Mouse (Mus musculus): Measurements from ENCODE around the gene Adcy6. TPM values are rescaled to one million over a fixed set of nuclear protein-coding genes. Genes with fewer than 3 reads are reported as not detected.

Adcy6 gene
- polyA plus RNA-seq (2015; fragmentation: Nextera tagmentation; extraction: Ambion mirVana) = 10.6 and 13.1 TPM in 2 replicates

GRCm38 (mm10) chr15:98609331-98610130, at the start of gene Adcy6:
Gene Adcy6 (minus strand): TSS chr15:98610076.
- H3K27me3 ChIP-seq = no peaks in the 10 kb centered on the region
- H3K4me3 ChIP-seq = peak within 1 kb of the TSS; percentile 81
- H3K4me2 ChIP-seq = peak within 1 kb of the TSS; percentile 92
- ATAC-seq (ENCODE audit: low FRiP score, low read depth) = peak; percentile 82
- H3K9me3 ChIP-seq = no peaks in the 10 kb centered on the region
- H3K36me3 ChIP-seq = peaks cover under 1% of the 10 kb centered on the region; the same call in 1 of the 2 replicates
- H3K27ac ChIP-seq (replicated peaks) = peak within 1 kb of the TSS; percentile 87
- H3K4me1 ChIP-seq (replicated peaks) = peaks cover 32% of the 10 kb centered on the region
- WGBS = 2% methylated on average over 54 of the region's 75 CpGs
- peak within 1 kb of the TSS; percentile 91 for H3K9ac ChIP-seq

GRCm38 (mm10) chr15:98656982-98657751, 47.3 kb upstream of the Adcy6 start:
- Histone ChIP-seq H3K27me3 (no peaks in the 10 kb centered on the region), H3K27ac (replicated peaks) (no peak overlapping the region), H3K4me2 (no peak overlapping the region), H3K9ac (no peak overlapping the region), H3K9me3 (no peaks in the 10 kb centered on the region), H3K4me3 (no peak overlapping the region), H3K4me1 (replicated peaks) (peaks cover 15% of the 10 kb centered on the region; the same call in 1 of the 2 replicates), H3K36me3 (peaks cover 60% of the 10 kb centered on the region)
- ATAC-seq (ENCODE audit: low FRiP score, low read depth) = no peak
- WGBS = 85% methylated on average over 15 of the region's 15 CpGs

DNA sequence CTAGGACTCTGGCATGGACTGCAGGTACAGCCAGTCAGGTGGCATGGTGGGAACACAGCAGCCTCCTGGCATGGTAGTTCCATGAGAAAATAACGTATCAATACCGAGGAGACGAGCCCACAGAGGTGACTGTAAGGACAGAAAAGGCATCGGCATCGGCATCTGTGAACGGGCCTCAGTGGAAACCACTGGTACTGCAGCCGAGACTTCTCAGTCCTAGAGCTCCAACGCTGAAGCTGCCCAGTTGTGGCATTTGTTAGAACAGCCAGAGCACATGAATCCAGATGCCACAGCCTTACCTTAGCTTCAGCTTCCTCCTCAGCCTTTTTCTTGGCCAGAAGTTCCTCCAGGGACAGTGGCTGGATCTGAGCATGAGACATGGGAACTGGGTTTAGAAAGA, 42.3 kb upstream of the Adcy6 start:
- Histone ChIP-seq H3K4me1 (replicated peaks) (no peaks in the 10 kb centered on the region), H3K4me3 (no peak overlapping the region), H3K9ac (no peak overlapping the region), H3K27me3 (no peaks in the 10 kb centered on the region), H3K9me3 (no peaks in the 10 kb centered on the region), H3K27ac (replicated peaks) (no peak overlapping the region), H3K36me3 (peaks cover 94% of the 10 kb centered on the region), H3K4me2 (no peak overlapping the region)
- no peak for ATAC-seq (ENCODE audit: low FRiP score, low read depth)
- whole genome bisulfite sequencing = 94% methylated on average over 8 of the region's 8 CpGs

GRCm38 (mm10) chr15:98651431-98651830, 41.6 kb upstream of the Adcy6 start:
- no peak overlapping the region for H3K9ac ChIP-seq
- peaks cover 94% of the 10 kb centered on the region for H3K36me3 ChIP-seq
- no peaks in the 10 kb centered on the region for H3K9me3 ChIP-seq
- H3K27ac ChIP-seq (replicated peaks) = no peak overlapping the region
- H3K4me1 ChIP-seq (replicated peaks) = no peaks in the 10 kb centered on the region
- WGBS = 94% methylated on average over 15 of the region's 15 CpGs
- H3K27me3 ChIP-seq = no peaks in the 10 kb centered on the region
- no peak overlapping the region for H3K4me2 ChIP-seq
- ATAC-seq (ENCODE audit: low FRiP score, low read depth) = no peak
- H3K4me3 ChIP-seq = no peak overlapping the region

GRCm38 (mm10) chr15:98648071-98648470, 38.2 kb upstream of the Adcy6 start:
- Histone ChIP-seq H3K9ac (no peak overlapping the region), H3K36me3 (peaks cover 93% of the 10 kb centered on the region), H3K27me3 (no peaks in the 10 kb centered on the region), H3K4me3 (no peak overlapping the region), H3K9me3 (no peaks in the 10 kb centered on the region), H3K4me2 (no peak overlapping the region), H3K4me1 (replicated peaks) (no peaks in the 10 kb centered on the region), H3K27ac (replicated peaks) (no peak overlapping the region)
- ATAC-seq (ENCODE audit: low FRiP score, low read depth) = no peak
- 90% methylated on average over 3 of the region's 3 CpGs for WGBS

GRCm38 (mm10) chr15:98647308-98647707, 37.4 kb upstream of the Adcy6 start:
- Histone ChIP-seq H3K27ac (replicated peaks) (no peak overlapping the region), H3K36me3 (peaks cover 93% of the 10 kb centered on the region), H3K27me3 (no peaks in the 10 kb centered on the region), H3K9ac (no peak overlapping the region), H3K4me3 (no peak overlapping the region), H3K4me2 (no peak overlapping the region), H3K4me1 (replicated peaks) (no peaks in the 10 kb centered on the region), H3K9me3 (no peaks in the 10 kb centered on the region)
- WGBS = 82% methylated on average over 10 of the region's 10 CpGs
- no peak for ATAC-seq (ENCODE audit: low FRiP score, low read depth)

- Histone ChIP-seq H3K27ac (replicated peaks) (no peak overlapping the region), H3K36me3 (peaks cover 93% of the 10 kb centered on the region), H3K4me1 (replicated peaks) (no peaks in the 10 kb centered on the region), H3K4me2 (no peak overlapping the region), H3K9ac (no peak overlapping the region), H3K27me3 (no peaks in the 10 kb centered on the region), H3K4me3 (no peak overlapping the region), H3K9me3 (no peaks in the 10 kb centered on the region)
- WGBS = 85% methylated on average over 8 of the region's 8 CpGs
- ATAC-seq (ENCODE audit: low FRiP score, low read depth) = no peak
Measured at GRCm38 (mm10) chr15:98646737-98647136, 36.9 kb upstream of the Adcy6 start.

GRCm38 (mm10) chr15:98645057-98646026, 35.5 kb upstream of the Adcy6 start:
- ATAC-seq (ENCODE audit: low FRiP score, low read depth) = no peak
- Histone ChIP-seq H3K9me3 (no peaks in the 10 kb centered on the region), H3K27me3 (no peaks in the 10 kb centered on the region), H3K4me1 (replicated peaks) (no peaks in the 10 kb centered on the region), H3K4me3 (no peak overlapping the region), H3K4me2 (no peak overlapping the region), H3K9ac (no peak overlapping the region), H3K36me3 (peaks cover 93% of the 10 kb centered on the region), H3K27ac (replicated peaks) (no peak overlapping the region)
- WGBS = 85% methylated on average over 24 of the region's 24 CpGs

DNA sequence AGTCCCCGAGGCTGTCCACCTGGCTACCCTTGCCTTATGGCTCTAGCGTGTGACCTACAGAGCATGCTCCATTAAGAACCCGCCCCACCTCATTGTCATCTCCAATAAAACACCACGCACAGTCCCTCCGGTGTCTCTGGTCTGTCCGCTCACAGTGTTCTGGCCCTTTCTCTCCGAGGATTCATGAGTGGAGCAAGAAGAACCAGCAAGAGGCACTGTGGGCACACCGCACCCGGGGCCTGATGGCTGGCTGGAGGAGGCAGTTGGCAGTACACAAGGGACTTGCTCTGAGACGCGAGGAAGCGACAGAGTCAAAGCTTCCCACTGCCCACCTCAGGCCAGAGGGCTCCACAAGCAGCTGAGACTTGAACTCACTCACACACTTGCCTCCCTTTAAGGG, 34.5 kb upstream of the Adcy6 start:
- Histone ChIP-seq H3K27ac (replicated peaks) (no peak overlapping the region), H3K27me3 (no peaks in the 10 kb centered on the region), H3K4me1 (replicated peaks) (no peaks in the 10 kb centered on the region), H3K36me3 (peaks cover 91% of the 10 kb centered on the region), H3K4me2 (no peak overlapping the region), H3K9ac (no peak overlapping the region), H3K4me3 (no peak overlapping the region), H3K9me3 (no peaks in the 10 kb centered on the region)
- WGBS = 89% methylated on average over 12 of the region's 12 CpGs
- no peak for ATAC-seq (ENCODE audit: low FRiP score, low read depth)

DNA sequence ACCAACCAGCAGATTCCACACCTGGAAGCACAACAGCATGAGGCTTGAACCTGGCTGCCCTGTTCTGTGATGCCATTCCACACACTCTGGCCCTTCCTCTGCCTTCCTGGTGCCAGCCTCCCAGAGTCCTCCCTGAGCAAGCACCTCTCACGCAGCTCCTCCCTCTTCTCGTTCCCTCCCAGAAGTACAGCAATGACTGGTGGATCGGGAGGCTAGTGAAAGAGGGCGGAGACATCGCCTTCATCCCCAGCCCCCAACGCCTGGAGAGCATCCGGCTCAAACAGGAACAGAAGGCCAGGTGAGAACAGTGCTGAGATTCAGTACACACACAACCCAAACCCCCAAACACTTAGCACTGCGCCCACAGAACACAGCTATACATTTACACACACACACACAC, 30.3 kb upstream of the Adcy6 start:
- peaks cover 27% of the 10 kb centered on the region for H3K4me1 ChIP-seq (replicated peaks)
- no peaks in the 10 kb centered on the region for H3K27me3 ChIP-seq
- H3K4me2 ChIP-seq = no peak overlapping the region
- no peak overlapping the region for H3K27ac ChIP-seq (replicated peaks)
- H3K9ac ChIP-seq = no peak overlapping the region
- H3K4me3 ChIP-seq = no peak overlapping the region
- WGBS = 46% methylated on average over 8 of the region's 8 CpGs
- H3K9me3 ChIP-seq = no peaks in the 10 kb centered on the region
- ATAC-seq (ENCODE audit: low FRiP score, low read depth) = no peak
- H3K36me3 ChIP-seq = peaks cover 53% of the 10 kb centered on the region

DNA sequence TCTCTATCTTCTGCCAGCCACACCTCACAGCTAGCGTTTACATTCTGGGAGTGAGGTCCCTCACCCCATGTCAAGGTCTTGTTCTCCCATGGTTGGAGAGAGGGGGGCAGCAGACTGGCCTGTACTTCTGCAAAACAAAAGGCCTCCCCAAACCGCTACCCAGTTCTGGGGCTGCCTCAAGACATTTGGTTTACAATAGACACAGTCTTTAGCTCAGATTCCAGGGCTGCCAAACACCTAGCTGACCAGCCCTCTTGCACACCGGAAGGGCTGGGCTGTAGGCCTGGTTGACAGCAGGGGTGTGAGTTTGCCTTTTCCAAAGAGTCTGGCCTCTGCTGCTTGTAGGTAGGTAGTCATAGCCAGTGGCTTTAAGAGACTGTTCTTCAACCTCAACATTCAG, 27.3 kb upstream of the Adcy6 start:
- peak overlapping the region; percentile 81 for H3K4me3 ChIP-seq

More for the DNA sequence above, 27.3 kb upstream of the Adcy6 start:
- Histone ChIP-seq H3K4me1 (replicated peaks) (peaks cover 42% of the 10 kb centered on the region), H3K27ac (replicated peaks) (no peak overlapping the region), H3K9ac (peak overlapping the region; percentile 88; the same call in 1 of the 2 replicates), H3K27me3 (no peaks in the 10 kb centered on the region), H3K9me3 (no peaks in the 10 kb centered on the region), H3K4me2 (peak overlapping the region; percentile 87), H3K36me3 (peaks cover 26% of the 10 kb centered on the region)
- WGBS = 34% methylated on average over 3 of the region's 3 CpGs
- no peak for ATAC-seq (ENCODE audit: low FRiP score, low read depth)
